Mouse (Mus musculus) myocyte (in vitro differentiated cells): ENCODE results near the gene She.

Experiments used
- CEBPB ChIP-seq: IDR thresholded peaks from 2 replicates; pipeline ENCODE4 v1.6.1; 2011; ENCODE audit warnings: mild to moderate bottlenecking, moderate library complexity; ENCODE audit not compliant: poor library complexity, insufficient read depth, severe bottlenecking
- E2F4 ChIP-seq: IDR thresholded peaks from one replicate; pipeline ENCODE4 v1.6.1; 2011; ENCODE audit warnings: mild to moderate bottlenecking, control low read depth, moderate library complexity; ENCODE audit not compliant: insufficient read depth
- MAX ChIP-seq: IDR thresholded peaks from one replicate; pipeline ENCODE4 v1.6.1; 2011; ENCODE audit warnings: low read depth, mild to moderate bottlenecking, control low read depth
- MYOD1 ChIP-seq, 3 experiments: IDR thresholded peaks; one replicate each; pipeline ENCODE4 v1.6.1; 2011; ENCODE audit warnings: control low read depth in 2 of 3, low read depth in 2 of 3, mild to moderate bottlenecking in 2 of 3, moderate library complexity in 1 of 3; ENCODE audit not compliant: insufficient read length in 2 of 3, control insufficient read depth in 1 of 3
- MYOG ChIP-seq, 3 experiments: IDR thresholded peaks; one replicate each; pipeline ENCODE4 v1.6.1; 2011; ENCODE audit warnings: control low read depth in 2 of 3, low read depth in 2 of 3, mild to moderate bottlenecking in 2 of 3; ENCODE audit not compliant: insufficient read length in 2 of 3, control insufficient read depth in 1 of 3, insufficient read depth in 1 of 3
- POLR2A ChIP-seq: IDR thresholded peaks from one replicate; pipeline ENCODE4 v1.6.1; 2011; ENCODE audit warnings: low read depth, mild to moderate bottlenecking, control low read depth, moderate library complexity; ENCODE audit not compliant: insufficient read length
- POLR2AphosphoS2 ChIP-seq: IDR thresholded peaks from one replicate; pipeline ENCODE4 v1.6.1; 2011; ENCODE audit warnings: low read depth, control low read depth; ENCODE audit not compliant: insufficient read length
- REST ChIP-seq: IDR thresholded peaks from one replicate; pipeline ENCODE4 v1.6.1; 2011; ENCODE audit warnings: mild to moderate bottlenecking, control low read depth, moderate library complexity; ENCODE audit not compliant: insufficient read depth, insufficient read length
- SRF ChIP-seq: IDR thresholded peaks from one replicate; pipeline ENCODE4 v1.6.1; 2011; ENCODE audit warnings: low read depth; ENCODE audit not compliant: control insufficient read depth, insufficient read length
- TCF12 ChIP-seq: IDR thresholded peaks from one replicate; pipeline ENCODE4 v1.6.1; 2011; ENCODE audit warnings: mild to moderate bottlenecking, control low read depth; ENCODE audit not compliant: poor library complexity, insufficient read depth, severe bottlenecking
- TCF3 ChIP-seq: IDR thresholded peaks from one replicate; pipeline ENCODE4 v1.6.1; 2011; ENCODE audit warnings: low read depth, control low read depth; ENCODE audit not compliant: insufficient read length
- USF1 ChIP-seq: IDR thresholded peaks from one replicate; pipeline ENCODE4 v1.6.1; 2011; ENCODE audit warnings: low read depth, mild to moderate bottlenecking, control low read depth, moderate library complexity

- TF ChIP-seq USF1 (no peak), TCF3 (no peak), POLR2A (no peak), SRF (no peak), CEBPB (no peak), MYOD1 (IDR thresholded peaks at IDR 0.05; ENCODE audit: control insufficient read depth in 1 of 3, insufficient read length in 2 of 3, low read depth in 2 of 3) (no peak), MAX (no peak), E2F4 (no peak), TCF12 (no peak), REST (no peak), POLR2AphosphoS2 (no peak), MYOG (IDR thresholded peaks at IDR 0.05; ENCODE audit: control insufficient read depth in 1 of 3, insufficient read depth in 1 of 3, insufficient read length in 2 of 3, low read depth in 2 of 3) (no peak)
Measured at GRCm38 (mm10) chr3:89877129-89877528, 46.0 kb downstream of the She start.
